Mouse (Mus musculus) heart, embryonic 13.5 days (tissue): ENCODE measurements around the gene Utp14b. TPM values are rescaled to one million over a fixed set of nuclear protein-coding genes. Genes with fewer than 3 reads are reported as not detected.

Source experiments
- polyA plus RNA-seq: library from polyadenylated mRNA; unstranded; fragments of >200 nt; fragmentation: Nextera tagmentation; extraction: Ambion mirVana; gene quantifications from 2 replicates; pipeline ENCODE4 v1.2.1, GENCODE M21; 2015

Utp14b gene
- polyA plus RNA-seq, 1 experiment from 2014 or later = 1.7 TPM

Other genes with a start within 250 kb of the Utp14b start
- 96.3 and 99.3 TPM in 2 replicates for gene Farsb, start 169.1 kb upstream of the Utp14b start, polyA plus RNA-seq
- not detected in 2 replicates for gene Mogat1, start 147.0 kb upstream of the Utp14b start, polyA plus RNA-seq
- gene BC035947, start 145.9 kb upstream of the Utp14b start, polyA plus RNA-seq = 0.07 TPM in 1 of 2 replicates, not detected in the other
- 66.5 and 68.6 TPM in 2 replicates for gene Acsl3, start 213 bp upstream of the Utp14b start, polyA plus RNA-seq
- 4.1 and 4.2 TPM in 2 replicates for gene Kcne4, start 158.7 kb downstream of the Utp14b start, polyA plus RNA-seq